Mouse (Mus musculus) forebrain, embryonic 16.5 days (tissue): ENCODE results near the gene Ppp1r1c. TPM values are rescaled to one million over a fixed set of nuclear protein-coding genes. Genes with fewer than 3 reads are reported as not detected.
A peak's percentile ranks its signal among the peaks of the same experiment; 100 is the strongest.
"Not testable (repeated sequence)": the region's sequence is repeated elsewhere in the genome, so short reads cannot be mapped to it uniquely, and the experiment has no call there.

Experiments
- ATAC-seq: fragments of 200-750 bp; cut with Nextera tagmentation; 2 replicates; pipeline ENCODE4 v1.8.0; 2017; ENCODE audit warnings: mild to moderate bottlenecking, moderate library complexity
- H3K27ac ChIP-seq: fragments of 300-500 bp; sonication (generic); 2 replicates; pipeline ENCODE4 v1.5.1; 2014; ENCODE audit warnings: low read length, control low read depth
- H3K27me3 ChIP-seq: fragments of 300-500 bp; sonication (generic); replicated peaks from 2 replicates; pipeline ENCODE4 v1.6.1; 2014; ENCODE audit warnings: low read length; ENCODE audit not compliant: control insufficient read depth, insufficient read depth
- H3K36me3 ChIP-seq: fragments of 300-500 bp; sonication (generic); 2 replicates; pipeline ENCODE4 v1.6.1; 2014; ENCODE audit not compliant: control insufficient read depth, insufficient read depth
- H3K4me1 ChIP-seq: fragments of 300-500 bp; sonication (generic); replicated peaks from 2 replicates; pipeline ENCODE4 v1.6.1; 2014; ENCODE audit warnings: low read length; ENCODE audit not compliant: control insufficient read depth, insufficient read depth
- H3K4me2 ChIP-seq: fragments of 300-500 bp; sonication (generic); 2 replicates; pipeline ENCODE4 v1.6.1; 2014; ENCODE audit warnings: mild to moderate bottlenecking, low read length, control low read depth
- H3K4me3 ChIP-seq: fragments of 300-500 bp; sonication (generic); replicated peaks from 2 replicates; pipeline ENCODE4 v1.5.1; 2014; ENCODE audit warnings: mild to moderate bottlenecking, low read length, control low read depth
- H3K9ac ChIP-seq: fragments of 300-500 bp; sonication (generic); replicated peaks from 2 replicates; pipeline ENCODE4 v1.6.1; 2014; ENCODE audit warnings: low read depth, low read length, control low read depth
- H3K9me3 ChIP-seq: fragments of 300-500 bp; sonication (generic); 2 replicates; pipeline ENCODE4 v1.6.1; 2016; ENCODE audit warnings: low read length; ENCODE audit not compliant: control insufficient read depth
- WGBS: fragments of 180-500 bp; shearing (Covaris S2); extraction: QIAGEN DNeasy Blood & Tissue Kit; methylation state at CpG from one replicate; pipeline ENCODE4 v1.1.7; 2014; 5-methylcytosine and 5-hydroxymethylcytosine counted together
- polyA plus RNA-seq: library from polyadenylated mRNA; unstranded; fragments of >200 nt; fragmentation: Nextera tagmentation; extraction: Ambion mirVana; gene quantifications from 2 replicates; pipeline ENCODE4 v1.2.1, GENCODE M21; 2015

Gene Ppp1r1c
- polyA plus RNA-seq, 1 experiment from 2014 or later = not detected

GRCm38 (mm10) chr2:79815708-79816484 is 108.3 kb downstream of the Ppp1r1c start:
- WGBS = 78% methylated on average over 3 of the region's 3 CpGs
- no peaks in the 10 kb centered on the region for H3K9me3 ChIP-seq
- no peak for ATAC-seq
- H3K27me3 ChIP-seq = no peaks in the 10 kb centered on the region
- no peaks in the 10 kb centered on the region for H3K4me1 ChIP-seq
- no peak overlapping the region for H3K4me3 ChIP-seq
- H3K27ac ChIP-seq = no peak overlapping the region
- H3K4me2 ChIP-seq = no peak overlapping the region
- no peak overlapping the region for H3K9ac ChIP-seq
- no peaks in the 10 kb centered on the region for H3K36me3 ChIP-seq

- ATAC-seq = no peak
- Histone ChIP-seq H3K4me2 (no peak overlapping the region), H3K4me3 (no peak overlapping the region), H3K9ac (no peak overlapping the region), H3K27me3 (no peaks in the 10 kb centered on the region), H3K4me1 (no peaks in the 10 kb centered on the region), H3K9me3 (no peaks in the 10 kb centered on the region), H3K36me3 (no peaks in the 10 kb centered on the region), H3K27ac (no peak overlapping the region)
- 76% methylated on average over 3 of the region's 3 CpGs for WGBS
Observed at GRCm38 (mm10) chr2:79819543-79819942, 112.0 kb downstream of the Ppp1r1c start.

- Histone ChIP-seq H3K36me3 (no peaks in the 10 kb centered on the region), H3K4me1 (no peaks in the 10 kb centered on the region), H3K4me2 (no peak overlapping the region), H3K4me3 (no peak overlapping the region), H3K9ac (no peak overlapping the region), H3K9me3 (no peaks in the 10 kb centered on the region), H3K27me3 (no peaks in the 10 kb centered on the region), H3K27ac (no peak overlapping the region)
- no peak for ATAC-seq
- 93% methylated on average over 4 of the region's 4 CpGs for WGBS
Observed at GRCm38 (mm10) chr2:79825853-79826252, 118.3 kb downstream of the Ppp1r1c start.

GRCm38 (mm10) chr2:79839090-79839489 is 131.5 kb downstream of the Ppp1r1c start:
- H3K9me3 ChIP-seq = no peaks in the 10 kb centered on the region
- no peak overlapping the region for H3K9ac ChIP-seq
- WGBS = 83% methylated on average over 6 of the region's 6 CpGs
- H3K4me3 ChIP-seq = no peak overlapping the region
- H3K36me3 ChIP-seq = no peaks in the 10 kb centered on the region
- no peak overlapping the region for H3K4me2 ChIP-seq
- H3K4me1 ChIP-seq = no peaks in the 10 kb centered on the region
- ATAC-seq = no peak
- H3K27me3 ChIP-seq = no peaks in the 10 kb centered on the region
- no peak overlapping the region for H3K27ac ChIP-seq

- Histone ChIP-seq H3K4me2 (no peak overlapping the region), H3K9me3 (no peaks in the 10 kb centered on the region), H3K36me3 (no peaks in the 10 kb centered on the region), H3K9ac (no peak overlapping the region), H3K27ac (no peak overlapping the region), H3K4me3 (no peak overlapping the region), H3K4me1 (no peaks in the 10 kb centered on the region), H3K27me3 (no peaks in the 10 kb centered on the region)
- WGBS = 76% methylated on average over 5 of the region's 5 CpGs
- ATAC-seq = no peak
Observed at GRCm38 (mm10) chr2:79839513-79839912, 131.9 kb downstream of the Ppp1r1c start.

GRCm38 (mm10) chr2:79847396-79847795 is 139.8 kb downstream of the Ppp1r1c start:
- H3K4me3 ChIP-seq, H3K36me3 ChIP-seq, H3K27ac ChIP-seq, H3K4me2 ChIP-seq, H3K4me1 ChIP-seq, ATAC-seq, H3K9me3 ChIP-seq, H3K27me3 ChIP-seq, H3K9ac ChIP-seq: not testable (repeated sequence)
- 94% methylated on average over 13 of the region's 13 CpGs for WGBS

GRCm38 (mm10) chr2:79856874-79857273 is 149.3 kb downstream of the Ppp1r1c start:
- Histone ChIP-seq H3K27ac (no peak overlapping the region), H3K36me3 (no peaks in the 10 kb centered on the region), H3K4me1 (no peaks in the 10 kb centered on the region), H3K4me2 (no peak overlapping the region), H3K27me3 (no peaks in the 10 kb centered on the region), H3K4me3 (no peak overlapping the region), H3K9ac (no peak overlapping the region), H3K9me3 (no peaks in the 10 kb centered on the region)
- WGBS = 89% methylated on average over 1 of the region's 1 CpGs
- ATAC-seq = no peak

- H3K4me1 ChIP-seq = no peaks in the 10 kb centered on the region
- H3K27ac ChIP-seq = no peak overlapping the region
- no peak overlapping the region for H3K4me2 ChIP-seq
- H3K36me3 ChIP-seq = no peaks in the 10 kb centered on the region
- 40% methylated on average over 9 of the region's 9 CpGs for WGBS
- no peak overlapping the region for H3K9ac ChIP-seq
- peak; percentile 90 for ATAC-seq
- H3K4me3 ChIP-seq = no peak overlapping the region
- H3K9me3 ChIP-seq = no peaks in the 10 kb centered on the region
- H3K27me3 ChIP-seq = no peaks in the 10 kb centered on the region
Observed at GRCm38 (mm10) chr2:79865275-79865999, 157.9 kb downstream of the Ppp1r1c start.
